9 mouse cellular contexts compared by ENCODE assay signal in the genomic region with DNA sequence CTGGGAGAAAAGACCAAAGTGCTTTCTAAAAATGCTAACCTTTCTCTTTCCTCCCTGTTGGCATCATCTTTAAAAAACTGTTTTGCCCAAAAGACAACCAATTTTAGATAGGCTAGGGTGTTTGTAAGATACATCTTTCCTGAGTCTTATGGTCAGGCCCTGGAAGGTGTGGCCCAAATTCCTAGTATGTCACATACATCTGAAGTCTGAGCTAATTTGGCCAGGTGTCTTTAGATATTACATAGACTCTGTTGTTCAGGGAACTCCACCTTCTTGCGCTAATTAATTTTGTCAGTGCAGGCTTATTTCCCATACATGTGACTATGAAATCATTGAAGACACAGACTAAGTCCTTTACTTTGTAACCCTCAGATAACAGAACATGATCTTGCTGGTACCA. TPM values are rescaled to one million over a fixed set of nuclear protein-coding genes. Genes with fewer than 3 reads are reported as not detected.
DNase-seq lines count a peak whose midpoint lies in the region; ATAC-seq and TF ChIP-seq lines count a peak whose summit lies in the region.
"Had no signal": no experiment of that assay in that cellular context is flagged by ENCODE, and none has a peak within 500 bp of the region (broad histone marks: within the 10 kb centered on the region; RNA-seq: fewer than 3 reads in every experiment).

No protein-coding gene starts in this region.

- DNase-seq in embryo, embryonic 10.5 days (ENCODE audit: low spot score) = peak; percentile 3
- DNase-seq in embryo, embryonic 11 days = no peak
- no peak for DNase-seq in testis, postnatal 14 days (ENCODE audit: low spot score)
- no peak for DNase-seq in liver, embryonic 13.5 days
- DNase-seq in frontal cortex, adult 2 months (ENCODE audit: extremely low spot score in 1 of 2, low spot score in 1 of 2) = no peak
- DNase-seq: lung, postnatal 4 days had no signal

- no peaks in the 10 kb centered on the region for H3K27me3 ChIP-seq in testis, adult 2 months (ENCODE audit: control insufficient read depth, insufficient read depth, low read length)
- no peaks in the 10 kb centered on the region for H3K27me3 ChIP-seq in liver, embryonic 13.5 days

- no peak for ATAC-seq in liver, embryonic 13.5 days (ENCODE audit: low read depth)
- ATAC-seq in erythroid progenitor cell, adult 5-6 weeks (replicated peaks; ENCODE audit: low FRiP score, poor library complexity, severe bottlenecking) = no peak
- no peak for ATAC-seq in cerebellum, adult (ENCODE audit: insufficient number of reproducible peaks, low FRiP score, low TSS enrichment)

- no peaks in the 10 kb centered on the region for H3K9me3 ChIP-seq in liver, embryonic 13.5 days (replicated peaks)

- H3K4me2 ChIP-seq in liver, embryonic 13.5 days = peak overlapping the region; percentile 86

- peak overlapping the region; percentile 44; the same call in 1 of the 2 replicates for H3K4me3 ChIP-seq in testis, adult 2 months (ENCODE audit: control insufficient read depth, low read depth, low read length)
- peak overlapping the region; percentile 98 for H3K4me3 ChIP-seq in liver, embryonic 13.5 days (replicated peaks)

- H3K36me3 ChIP-seq in testis, adult 2 months (ENCODE audit: control insufficient read depth, insufficient read depth, low read length) = no peaks in the 10 kb centered on the region
- H3K36me3 ChIP-seq in liver, embryonic 13.5 days = no peaks in the 10 kb centered on the region

- no peak for TF ChIP-seq POLR2A in testis, adult 2 months (IDR thresholded peaks at IDR 0.05; ENCODE audit: control insufficient read depth, low read depth, low read length)

- H3K9ac ChIP-seq in liver, embryonic 13.5 days = peak overlapping the region; percentile 99

- H3K4me1 ChIP-seq in testis, adult 2 months (ENCODE audit: control insufficient read depth, insufficient read depth, low read length) = peaks cover 2% of the 10 kb centered on the region; the same call in 1 of the 2 replicates
- peaks cover 44% of the 10 kb centered on the region for H3K4me1 ChIP-seq in liver, embryonic 13.5 days (replicated peaks)

- no peak for TF ChIP-seq CTCF in testis, adult 2 months (IDR thresholded peaks at IDR 0.05; ENCODE audit: control insufficient read depth, insufficient read depth, insufficient replicate concordance, low read depth, low read length)

- no peak overlapping the region for H3K27ac ChIP-seq in testis, adult 2 months (ENCODE audit: control insufficient read depth, insufficient read depth, low read depth, low read length)
- peak overlapping the region; percentile 95; the same call in 1 of the 2 replicates for H3K27ac ChIP-seq in liver, embryonic 13.5 days

- 43% methylated on average over 1 of the region's 1 CpGs for WGBS in liver, embryonic 13.5 days (ENCODE audit: insufficient replicate concordance)

RNA-seq across cellular contexts. Expression of a gene that starts 2.6 kb away (rescaled TPM):
- polyA plus RNA-seq in testis, adult 2 months (2012; rRNA removed) = 45.5 and 56.3 TPM in 2 replicates
- polyA plus RNA-seq in liver, embryonic 13.5 days (2015; fragmentation: Nextera tagmentation; extraction: Ambion mirVana) = 75.4 and 87.7 TPM in 2 replicates
- 195 and 263 TPM in 2 replicates for total RNA-seq in erythroid progenitor cell, adult 5-6 weeks (2015; ENCODE audit: low replicate concordance)
- total RNA-seq in erythroid progenitor cell, adult 5-6 weeks (2017; ENCODE audit: low replicate concordance) = 75.3 and 91.0 TPM in 2 replicates
- polyA plus RNA-seq in frontal cortex, adult 2 months (2012; rRNA removed) = 102 and 114 TPM in 2 replicates
